Mouse (Mus musculus) urinary bladder, adult 18-20 months (tissue): ENCODE results near the gene Bicd1.

Experiments
- DNase-seq, 2 experiments: peaks; one replicate each; pipeline ENCODE4 v3.0.0; 2022; ENCODE audit warnings: low spot score in 2 of 2, mixed read lengths in 2 of 2

Bicd1 gene

DNA sequence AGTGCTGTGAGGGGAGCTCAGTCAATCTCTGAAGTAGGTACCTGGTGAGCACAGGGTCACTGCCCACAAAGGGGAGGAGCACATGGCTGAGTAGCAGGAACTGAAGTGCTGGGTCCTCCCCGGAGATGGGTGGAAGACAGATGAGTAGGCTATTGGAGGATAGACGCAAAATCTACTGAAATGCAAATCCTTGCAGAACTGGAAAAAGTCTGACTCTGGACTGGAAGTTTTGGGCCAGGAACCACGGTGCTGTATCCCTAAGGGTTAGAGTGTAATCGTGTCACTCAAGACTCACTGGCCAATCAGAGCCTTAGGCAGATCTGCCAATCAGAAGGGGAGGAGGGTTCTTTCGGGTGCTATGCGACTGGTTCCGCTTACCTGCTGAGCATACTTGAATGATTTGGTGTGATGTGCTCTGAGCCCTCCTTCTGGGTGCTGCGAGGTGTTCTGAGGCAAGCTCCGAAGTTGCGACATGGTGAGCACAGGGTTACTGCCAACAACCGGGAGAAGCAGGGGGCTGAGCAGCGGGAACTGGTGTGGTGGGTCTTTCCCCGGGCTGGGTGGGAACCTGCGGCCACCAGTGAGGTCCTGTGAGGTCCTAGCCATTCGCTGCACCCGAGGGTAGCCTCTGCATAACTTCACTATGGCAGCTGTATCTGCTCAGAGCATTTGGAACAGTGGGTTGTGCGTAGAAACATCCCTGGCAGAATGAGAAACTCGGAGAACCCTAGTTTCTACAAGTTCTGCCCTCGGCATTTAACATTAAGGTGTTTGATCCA, 157.2 kb downstream of the Bicd1 start:
- peak; percentile 50 to 61 for DNase-seq

DNA sequence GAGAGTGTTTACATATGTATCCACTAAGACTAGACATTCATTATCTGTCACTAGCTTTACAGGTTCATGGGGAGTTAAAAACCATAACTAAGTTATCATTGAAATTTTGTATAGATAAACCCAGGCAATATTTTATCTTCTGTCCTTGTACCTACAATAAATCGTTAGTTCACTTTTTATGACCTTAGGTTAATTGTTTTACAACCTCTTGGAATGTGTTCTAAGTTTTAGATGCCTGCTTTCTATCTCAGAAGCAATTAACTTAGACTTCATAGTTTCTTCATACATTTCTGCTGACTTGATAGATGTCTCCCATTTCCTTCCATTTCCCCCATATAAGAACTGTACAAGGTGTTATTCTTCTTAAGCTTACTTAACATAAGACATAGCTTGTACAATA, 158.5 kb downstream of the Bicd1 start:
- no peak for DNase-seq

DNA sequence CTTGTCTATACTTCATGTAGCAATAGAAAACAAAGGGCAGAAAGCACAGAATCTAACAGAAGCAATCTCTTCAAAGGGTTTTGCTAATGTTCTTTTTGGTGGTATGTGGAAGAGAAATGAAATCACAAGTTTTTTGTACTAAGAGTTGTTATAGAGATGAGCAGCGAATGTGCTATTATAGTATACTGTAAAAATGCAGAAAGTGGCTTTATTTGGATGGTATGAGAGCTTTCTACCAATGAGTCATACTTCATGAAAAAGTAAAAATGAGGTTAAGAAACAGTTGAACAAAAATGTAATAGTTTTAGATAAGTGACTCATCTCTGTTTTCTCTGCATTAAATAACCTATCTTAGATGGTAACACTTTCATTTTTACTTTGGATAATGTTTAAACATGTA, 165.6 kb downstream of the Bicd1 start:
- DNase-seq, result no peak

DNA sequence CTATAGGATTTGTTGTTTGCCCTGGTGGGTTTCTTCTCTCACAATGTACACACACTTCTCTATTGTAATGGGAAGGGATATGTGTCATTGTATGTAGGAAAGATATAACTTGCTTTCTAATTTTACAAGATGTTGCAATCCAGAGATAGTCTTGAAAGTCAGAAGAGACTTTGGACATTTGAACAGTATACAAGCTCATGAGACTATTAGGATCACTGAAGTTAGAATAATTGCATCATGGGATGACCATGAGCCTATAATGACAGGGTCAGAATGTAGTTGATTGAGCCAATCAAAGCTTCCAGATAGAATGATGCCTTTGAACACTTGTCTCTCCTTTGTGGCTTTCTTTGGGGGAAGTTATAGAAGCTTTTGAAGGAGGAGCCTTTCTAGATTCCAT, 171.4 kb downstream of the Bicd1 start:
- DNase-seq, result no peak

DNA sequence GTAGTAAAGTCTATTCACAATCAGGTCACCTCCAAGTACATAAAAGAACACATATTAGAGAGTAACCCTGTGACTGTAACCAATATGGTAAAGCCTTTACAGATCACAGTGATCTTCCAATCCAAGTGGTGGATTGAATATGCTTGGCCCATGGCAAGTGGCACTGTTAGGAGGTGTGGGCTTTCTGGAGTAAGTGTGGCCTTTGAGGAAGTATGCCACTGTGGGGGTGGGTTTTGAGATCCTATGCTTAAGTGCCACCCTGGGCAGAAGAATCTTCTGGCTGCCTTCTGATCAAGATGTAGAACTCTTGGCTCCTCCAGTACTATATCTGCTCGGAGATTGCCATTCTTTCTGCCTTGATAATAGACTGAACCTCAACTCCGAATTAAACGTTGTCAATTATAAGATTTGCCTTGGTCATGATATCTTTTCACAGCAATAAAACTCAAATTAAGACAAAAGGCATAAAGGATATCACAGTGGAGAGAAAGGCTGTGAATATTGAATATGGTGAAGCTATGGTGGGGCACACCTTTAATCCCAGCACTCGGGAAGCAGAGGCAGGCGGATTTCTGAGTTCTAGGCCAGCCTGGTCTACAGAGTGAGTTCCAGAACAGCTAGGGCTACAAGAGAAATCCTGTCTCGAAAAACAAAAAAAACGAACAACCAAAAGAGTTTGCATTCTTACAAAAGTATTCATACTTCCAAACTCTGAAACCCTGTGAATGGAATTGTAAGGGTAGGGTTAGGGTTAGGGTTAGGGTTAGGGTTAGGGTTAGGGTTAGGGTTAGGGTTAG, 177.2 kb downstream of the Bicd1 start:
- DNase-seq, result no peak
